Mouse (Mus musculus) thymus, adult 2 months (tissue): ENCODE data around the gene Bglap. TPM values are rescaled to one million over a fixed set of nuclear protein-coding genes. Genes with fewer than 3 reads are reported as not detected.

Experiments
- DNase-seq: peaks from one replicate; pipeline ENCODE4 v3.0.0; 2021
- H3K27ac ChIP-seq: fragments of 200-500 bp; 2 replicates; pipeline ENCODE4 v1.5.1; 2012; ENCODE audit warnings: low read length, control low read depth; ENCODE audit not compliant: control insufficient read depth, insufficient read depth
- H3K27me3 ChIP-seq: fragments of 200-500 bp; 2 replicates; pipeline ENCODE4 v1.6.1; 2012; ENCODE audit warnings: mild to moderate bottlenecking, low read length, moderate library complexity, mixed read lengths; ENCODE audit not compliant: control insufficient read depth, insufficient read depth
- H3K36me3 ChIP-seq: fragments of 200-500 bp; 2 replicates; pipeline ENCODE4 v1.6.1; 2012; ENCODE audit warnings: mild to moderate bottlenecking, low read length, moderate library complexity; ENCODE audit not compliant: control insufficient read depth, insufficient read depth
- H3K4me1 ChIP-seq: fragments of 200-500 bp; replicated peaks from 2 replicates; pipeline ENCODE4 v1.6.1; 2012; ENCODE audit warnings: low read length; ENCODE audit not compliant: control insufficient read depth, insufficient read depth
- H3K4me3 ChIP-seq: fragments of 200-500 bp; 2 replicates; pipeline ENCODE4 v1.5.1; 2012; ENCODE audit warnings: mild to moderate bottlenecking, low read length, control low read depth, moderate library complexity; ENCODE audit not compliant: control insufficient read depth, insufficient read depth
- CTCF ChIP-seq: fragments of 200-500 bp; IDR thresholded peaks from 2 replicates; pipeline ENCODE4 v1.5.1; 2012; ENCODE audit warnings: mild to moderate bottlenecking, control low read depth, low read length, moderate library complexity, borderline replicate concordance; ENCODE audit not compliant: control insufficient read depth, poor library complexity, insufficient read depth; ENCODE audit errors: extremely low read depth
- POLR2A ChIP-seq: fragments of 200-500 bp; IDR thresholded peaks from 2 replicates; pipeline ENCODE4 v1.6.1; 2012; ENCODE audit warnings: mild to moderate bottlenecking, low read length, control low read depth, moderate library complexity; ENCODE audit not compliant: control insufficient read depth, poor library complexity, insufficient read depth; ENCODE audit errors: extremely low read depth
- WGBS: fragments of 180-500 bp; shearing (Covaris S2); methylation state at CpG from one replicate; pipeline ENCODE4 v1.1.7; 2018; 5-methylcytosine and 5-hydroxymethylcytosine counted together
- polyA plus RNA-seq: library from polyadenylated mRNA; depleted of rRNA; stranded (reverse); fragments of >200 nt; gene quantifications from 2 replicates; pipeline ENCODE4 v1.2.3, GENCODE M21; 2012; rRNA removed

The Bglap gene
- polyA plus RNA-seq, 1 experiment = 2.7 TPM

DNA sequence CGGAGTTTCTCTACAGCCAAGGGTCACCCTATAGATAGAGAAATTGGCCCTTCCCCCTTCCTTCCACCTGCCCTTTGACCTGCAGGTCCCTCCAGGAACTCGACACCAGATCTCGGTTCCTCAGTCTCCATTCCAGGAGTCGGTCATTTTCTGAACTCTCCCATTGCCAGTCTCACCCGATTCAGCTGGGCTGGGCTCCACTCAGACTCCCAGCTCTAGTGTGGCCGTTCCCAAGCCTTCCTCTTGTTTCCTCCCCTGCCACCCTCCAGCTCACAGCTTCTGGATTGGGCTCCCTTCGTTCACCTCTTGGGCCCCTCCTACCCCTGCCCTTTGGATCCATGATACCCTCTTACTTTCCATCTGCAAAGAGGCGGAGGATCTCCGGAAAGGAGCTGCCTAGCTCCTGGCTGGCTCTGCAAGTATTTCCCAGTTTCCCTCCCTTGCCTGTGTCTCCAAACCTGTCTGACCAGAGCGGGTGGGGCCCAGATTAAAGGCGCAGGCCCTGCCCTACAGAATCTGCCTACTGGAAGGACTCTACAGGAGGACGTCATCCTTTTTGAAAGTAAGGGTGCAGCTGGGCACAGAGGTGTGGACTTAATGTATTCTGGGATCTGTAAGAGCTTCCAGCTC is 50.1 kb downstream of the Bglap start:
- no peak for TF ChIP-seq CTCF
- no peak for TF ChIP-seq POLR2A
- H3K36me3 ChIP-seq = no peaks in the 10 kb centered on the region
- H3K4me3 ChIP-seq = no peak overlapping the region
- no peak for DNase-seq
- H3K27me3 ChIP-seq = no peaks in the 10 kb centered on the region
- 91% methylated on average over 12 of the region's 12 CpGs for WGBS
- H3K4me1 ChIP-seq = peaks cover 10% of the 10 kb centered on the region
- H3K27ac ChIP-seq = no peak overlapping the region

Other genes starting within 250 kb of the Bglap start
- 343 and 377 TPM in 2 replicates for gene Mef2d, start 242.1 kb downstream of the Bglap start, polyA plus RNA-seq
- gene Rhbg, start 129.8 kb downstream of the Bglap start, polyA plus RNA-seq = 2.5 and 2.7 TPM in 2 replicates
- 0.11 TPM in 1 of 2 replicates, not detected in the other for gene Gm38392, start 97.3 kb downstream of the Bglap start, polyA plus RNA-seq
- gene Tsacc, start 87.5 kb downstream of the Bglap start, polyA plus RNA-seq = 2.8 and 3.3 TPM in 2 replicates
- 166 and 205 TPM in 2 replicates for gene Cct3, start 87.3 kb downstream of the Bglap start, polyA plus RNA-seq
- gene Glmp, start 59.4 kb downstream of the Bglap start, polyA plus RNA-seq = 201 and 237 TPM in 2 replicates
- gene Tmem79, start 48.3 kb downstream of the Bglap start, polyA plus RNA-seq = 8.9 and 10.4 TPM in 2 replicates
- gene Smg5, start 48.2 kb downstream of the Bglap start, polyA plus RNA-seq = 151 and 159 TPM in 2 replicates
- 1.2 and 2.0 TPM in 2 replicates for gene Paqr6, start 19.9 kb downstream of the Bglap start, polyA plus RNA-seq
- gene Bglap3, start 11.7 kb downstream of the Bglap start, polyA plus RNA-seq = 1.2 and 2.6 TPM in 2 replicates
- gene Bglap2, start 5.8 kb downstream of the Bglap start, polyA plus RNA-seq = 2.2 and 3.8 TPM in 2 replicates
- gene Pmf1, start 25.9 kb upstream of the Bglap start, polyA plus RNA-seq = 138 and 151 TPM in 2 replicates
- gene Slc25a44, start 40.7 kb upstream of the Bglap start, polyA plus RNA-seq = 30.8 and 32.5 TPM in 2 replicates
- 99.3 and 109 TPM in 2 replicates for gene Sema4a, start 76.7 kb upstream of the Bglap start, polyA plus RNA-seq
- gene Lmna, start 125.5 kb upstream of the Bglap start, polyA plus RNA-seq = 59.3 and 61.1 TPM in 2 replicates
- 22.0 and 24.2 TPM in 2 replicates for gene Mex3a, start 147.9 kb upstream of the Bglap start, polyA plus RNA-seq
- 6.3 and 9.3 TPM in 2 replicates for gene Rab25, start 163.8 kb upstream of the Bglap start, polyA plus RNA-seq
- 128 and 141 TPM in 2 replicates for gene Lamtor2, start 168.6 kb upstream of the Bglap start, polyA plus RNA-seq
- gene Ubqln4, start 169.3 kb upstream of the Bglap start, polyA plus RNA-seq = 80.5 and 82.1 TPM in 2 replicates
- gene Ssr2, start 191.4 kb upstream of the Bglap start, polyA plus RNA-seq = 196 and 206 TPM in 2 replicates
- gene Arhgef2, start 221.5 kb upstream of the Bglap start, polyA plus RNA-seq = 164 and 192 TPM in 2 replicates